Mouse (Mus musculus): Measurements from ENCODE around the gene Itga6. TPM values are rescaled to one million over a fixed set of nuclear protein-coding genes. Genes with fewer than 3 reads are reported as not detected.

The Itga6 gene
- total and polyA plus RNA-seq, 3 experiments: 1.0 to 2.7 TPM; not detected in 1

GRCm38 (mm10) chr2:71888437-71888836 lies 143.0 kb downstream of the Itga6 start:
- no peaks in the 10 kb centered on the region for H3K9me3 ChIP-seq (replicated peaks; ENCODE audit: insufficient read depth, low read length)
- H3K9ac ChIP-seq (ENCODE audit: control insufficient read depth, low read depth, low read length, poor library complexity, severe bottlenecking): no peak overlapping the region
- H3K27ac ChIP-seq (ENCODE audit: control insufficient read depth, low read depth, low read length): no peak overlapping the region
- H3K27me3 ChIP-seq (ENCODE audit: control insufficient read depth in 1 of 2, insufficient read depth in 2 of 2, low read length in 2 of 2): no peaks in the 10 kb centered on the region
- H3K36me3 ChIP-seq (ENCODE audit: control insufficient read depth in 1 of 2, insufficient read depth in 2 of 2, low read length in 2 of 2): peaks cover 0 to 3% of the 10 kb centered on the region in 2 experiments; a peak in 1 of 4 replicates
- H3K4me1 ChIP-seq (ENCODE audit: control insufficient read depth in 1 of 2, insufficient read depth in 2 of 2, low read length in 2 of 2): no peaks in the 10 kb centered on the region
- DNase-seq (ENCODE audit: low read depth, low spot score): peak; percentile 21
- no peak for TF ChIP-seq TCF12 (IDR thresholded peaks at IDR 0.05; ENCODE audit: low read depth, low read length)
- no peak for TF ChIP-seq GABPA (IDR thresholded peaks at IDR 0.05; ENCODE audit: low read depth, low read length)
- TF ChIP-seq ZC3H11A (IDR thresholded peaks at IDR 0.05; ENCODE audit: low read depth, low read length): no peak
- peak; percentile 24 to 50 (median 41); a peak in 4 of 6 replicates for TF ChIP-seq CTCF (IDR thresholded peaks at IDR 0.05 in 2 of 3, conservative IDR thresholded peaks at IDR 0.05 in 1 of 3; ENCODE audit: control insufficient read depth in 1 of 3, insufficient read depth in 1 of 3, low read depth in 2 of 3, low read length in 3 of 3, poor library complexity in 1 of 3, severe bottlenecking in 1 of 3)
- no peak for TF ChIP-seq UBTF (IDR thresholded peaks at IDR 0.05; ENCODE audit: borderline replicate concordance, insufficient read depth, low read depth, low read length)
- no peak for TF ChIP-seq E2F4 (IDR thresholded peaks at IDR 0.05; ENCODE audit: borderline replicate concordance, low read depth, low read length)
- no peak for TF ChIP-seq MYC (IDR thresholded peaks at IDR 0.05; ENCODE audit: low read depth, low read length)
- no peak for TF ChIP-seq HCFC1 (IDR thresholded peaks at IDR 0.05; ENCODE audit: low read depth, low read length)
- H3K79me2 ChIP-seq (ENCODE audit: control insufficient read depth, insufficient read depth, low read length, poor library complexity): no peaks in the 10 kb centered on the region
- no peak overlapping the region for H3K4me3 ChIP-seq (ENCODE audit: control insufficient read depth in 1 of 2, insufficient read depth in 1 of 2, low read depth in 2 of 2, low read length in 2 of 2)

GRCm38 (mm10) chr2:71891536-71891935 lies 146.1 kb downstream of the Itga6 start:
- Histone ChIP-seq H3K27ac (ENCODE audit: control insufficient read depth, low read depth, low read length) (no peak overlapping the region), H3K4me3 (ENCODE audit: control insufficient read depth in 1 of 2, insufficient read depth in 1 of 2, low read depth in 2 of 2, low read length in 2 of 2) (no peak overlapping the region), H3K4me1 (ENCODE audit: control insufficient read depth in 1 of 2, insufficient read depth in 2 of 2, low read length in 2 of 2) (no peaks in the 10 kb centered on the region), H3K79me2 (ENCODE audit: control insufficient read depth, insufficient read depth, low read length, poor library complexity) (no peaks in the 10 kb centered on the region), H3K27me3 (ENCODE audit: control insufficient read depth in 1 of 2, insufficient read depth in 2 of 2, low read length in 2 of 2) (no peaks in the 10 kb centered on the region), H3K36me3 (ENCODE audit: control insufficient read depth in 1 of 2, insufficient read depth in 2 of 2, low read length in 2 of 2) (peaks cover 0 to 3% of the 10 kb centered on the region in 2 experiments; a peak in 1 of 4 replicates), H3K9me3 (replicated peaks; ENCODE audit: insufficient read depth, low read length) (no peaks in the 10 kb centered on the region), H3K9ac (ENCODE audit: control insufficient read depth, low read depth, low read length, poor library complexity, severe bottlenecking) (no peak overlapping the region)
- no peak for TF ChIP-seq CHD1 (IDR thresholded peaks at IDR 0.05; ENCODE audit: low read depth, low read length)
- no peak for DNase-seq (ENCODE audit: low read depth, low spot score)

- Histone ChIP-seq H3K9me3 (replicated peaks; ENCODE audit: insufficient read depth, low read length) (no peaks in the 10 kb centered on the region), H3K79me2 (ENCODE audit: control insufficient read depth, insufficient read depth, low read length, poor library complexity) (no peaks in the 10 kb centered on the region), H3K27ac (ENCODE audit: control insufficient read depth, low read depth, low read length) (no peak overlapping the region), H3K4me3 (ENCODE audit: control insufficient read depth in 1 of 2, insufficient read depth in 1 of 2, low read depth in 2 of 2, low read length in 2 of 2) (no peak overlapping the region), H3K9ac (ENCODE audit: control insufficient read depth, low read depth, low read length, poor library complexity, severe bottlenecking) (no peak overlapping the region), H3K36me3 (ENCODE audit: control insufficient read depth in 1 of 2, insufficient read depth in 2 of 2, low read length in 2 of 2) (no peaks in the 10 kb centered on the region; a peak in 1 of 4 replicates), H3K27me3 (ENCODE audit: control insufficient read depth in 1 of 2, insufficient read depth in 2 of 2, low read length in 2 of 2) (no peaks in the 10 kb centered on the region), H3K4me1 (ENCODE audit: control insufficient read depth in 1 of 2, insufficient read depth in 2 of 2, low read length in 2 of 2) (no peaks in the 10 kb centered on the region)
- TF ChIP-seq UBTF (IDR thresholded peaks at IDR 0.05; ENCODE audit: borderline replicate concordance, insufficient read depth, low read depth, low read length): no peak
- TF ChIP-seq RCOR1 (IDR thresholded peaks at IDR 0.05; ENCODE audit: low read depth, low read length): no peak
- no peak for TF ChIP-seq KAT2A (conservative IDR thresholded peaks at IDR 0.05; ENCODE audit: low read depth, low read length)
- no peak for TF ChIP-seq MYB (IDR thresholded peaks at IDR 0.05; ENCODE audit: low read depth, low read length)
- no peak for TF ChIP-seq MXI1 (IDR thresholded peaks at IDR 0.05; ENCODE audit: low read depth, low read length)
- no peak for DNase-seq (ENCODE audit: low read depth, low spot score)
Measured at GRCm38 (mm10) chr2:71892741-71893349, 147.4 kb downstream of the Itga6 start.
